Mouse (Mus musculus): ENCODE data around the gene Ovca2.
A peak's percentile ranks its signal among the peaks of the same experiment; 100 is the strongest.

- no peak for TF ChIP-seq POLR2A (IDR thresholded peaks at IDR 0.05; ENCODE audit: extremely low read depth, insufficient read depth, low read length)
- peak; percentile 71 for TF ChIP-seq CTCF (IDR thresholded peaks at IDR 0.05; ENCODE audit: extremely low read depth, insufficient read depth, low read length)
Measured at GRCm38 (mm10) chr11:75192336-75193214, 13.9 kb upstream of the Ovca2 start.
